Comparison of ENCODE assay signal across 28 mouse cellular contexts in genomic region chr1:73533526-73533925, GRCm38 (mm10).
"Had no signal": no experiment of that assay in that cellular context is flagged by ENCODE, and none has a peak within 500 bp of the region (broad histone marks: within the 10 kb centered on the region; RNA-seq: fewer than 3 reads in every experiment).

No protein-coding gene starts in this region.

- H3K36me3 ChIP-seq: heart, embryonic 13.5 days; heart, embryonic 15.5 days; hindbrain, embryonic 10.5 days; hindbrain, embryonic 12.5 days; kidney, embryonic 15.5 days; limb, embryonic 13.5 days; limb, embryonic 15.5 days; liver, embryonic 12.5 days had no signal

- H3K9me3 ChIP-seq: heart, embryonic 13.5 days; heart, embryonic 15.5 days; hindbrain, embryonic 10.5 days; hindbrain, embryonic 12.5 days; kidney, embryonic 15.5 days; limb, embryonic 13.5 days; limb, embryonic 15.5 days; liver, embryonic 12.5 days had no signal

- H3K4me1 ChIP-seq: heart, embryonic 15.5 days; liver, embryonic 12.5 days had no signal

- H3K4me3 ChIP-seq: gastrocnemius, adult 2 months; heart, adult 2 months; heart, embryonic 13.5 days; heart, embryonic 15.5 days; hindbrain, embryonic 10.5 days; hindbrain, embryonic 12.5 days; kidney, embryonic 15.5 days; limb, embryonic 13.5 days; limb, embryonic 15.5 days; liver, embryonic 12.5 days had no signal

- ATAC-seq: hindbrain, embryonic 16.5 days; inflammation-experienced regulatory T-cells, adult 6 months; intestine, embryonic 16.5 days; liver, embryonic 12.5 days had no signal

- H3K4me2 ChIP-seq: heart, embryonic 11.5 days; heart, embryonic 13.5 days; heart, embryonic 15.5 days; hindbrain, embryonic 12.5 days; hindbrain, embryonic 14.5 days; kidney, embryonic 15.5 days; limb, embryonic 13.5 days; limb, embryonic 15.5 days; liver, embryonic 12.5 days had no signal

- H3K27me3 ChIP-seq: heart, embryonic 13.5 days; heart, embryonic 15.5 days; hindbrain, embryonic 12.5 days; kidney, embryonic 15.5 days; limb, embryonic 13.5 days; limb, embryonic 15.5 days; liver, embryonic 12.5 days had no signal

- DNase-seq: gastrocnemius, adult 2 months; gastrocnemius, postnatal 10 days; gastrocnemius, postnatal 25 days; heart, adult 2 months; heart, postnatal 4 days; kidney, adult 11 months; kidney, adult 2 months; kidney, adult 9 months; kidney, postnatal 14 days; kidney, postnatal 36 days; layer of hippocampus, adult 9-11 months; layer of hippocampus, postnatal 36 days; left cerebral cortex, postnatal 4 days had no signal

- H3K9ac ChIP-seq: heart, embryonic 13.5 days; heart, embryonic 15.5 days; hindbrain, embryonic 12.5 days; hindbrain, embryonic 14.5 days; kidney, embryonic 15.5 days; limb, embryonic 13.5 days; limb, embryonic 15.5 days; liver, embryonic 12.5 days; liver, embryonic 14.5 days had no signal

- H3K27ac ChIP-seq: gastrocnemius, adult 2 months; heart, adult 2 months; heart, embryonic 13.5 days; heart, embryonic 15.5 days; hindbrain, embryonic 10.5 days; hindbrain, embryonic 12.5 days; hindbrain, embryonic 14.5 days; kidney, embryonic 15.5 days; kidney, postnatal 0 days; limb, embryonic 13.5 days; limb, embryonic 15.5 days; liver, embryonic 12.5 days; liver, embryonic 14.5 days had no signal
